Mouse (Mus musculus) heart, postnatal 0 days (tissue): ENCODE measurements around the gene Ss18l1.

Experiments
- CTCF ChIP-seq: IDR thresholded peaks from 2 replicates; pipeline ENCODE4 v1.5.1; 2016; ENCODE audit warnings: antibody characterized with exemption, control low read depth, low read depth
- EP300 ChIP-seq: IDR thresholded peaks from 2 replicates; pipeline ENCODE4 v1.6.1; 2016; ENCODE audit warnings: antibody characterized with exemption, low read depth

- TF ChIP-seq EP300, result no peak
- TF ChIP-seq CTCF, result no peak
These were observed 45.2 kb downstream of the Ss18l1 start for GRCm38 (mm10) chr2:180087472-180087871.
